Mouse (Mus musculus): ENCODE data around the gene Slc2a1.

DNA sequence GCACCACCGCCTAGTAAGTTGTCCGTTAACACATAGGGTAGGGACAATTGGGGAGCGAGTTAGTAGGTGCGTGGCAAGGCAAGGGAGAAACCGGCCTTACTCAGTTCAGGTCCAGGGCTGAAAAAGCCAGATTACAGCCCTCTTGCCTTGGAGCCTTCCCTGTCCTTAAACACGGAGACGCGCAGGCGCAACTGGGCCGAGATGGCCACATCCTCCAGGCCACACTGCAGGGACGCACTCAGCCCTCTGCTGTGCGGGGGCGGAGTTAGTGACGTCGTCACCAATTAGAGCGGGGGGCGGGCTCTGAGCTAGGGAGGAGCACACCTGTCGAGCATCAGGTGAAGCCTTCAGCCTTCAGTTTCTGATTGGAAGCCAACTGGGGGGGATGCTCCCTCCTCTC is 29.7 kb downstream of the Slc2a1 start:
- TF ChIP-seq CTCF (IDR thresholded peaks at IDR 0.05; ENCODE audit: borderline replicate concordance, insufficient read depth, low read depth, low read length): no peak
- peak; percentile 62; the same call in 1 of the 2 replicates for TF ChIP-seq POLR2A (IDR thresholded peaks at IDR 0.05; ENCODE audit: borderline replicate concordance, insufficient read depth, low read length)
